Comparison of ENCODE assay signal across 9 mouse cellular contexts in genomic region chr3:122169616-122170178, GRCm38 (mm10).
A peak's percentile ranks its signal among the peaks of the same experiment; 100 is the strongest.
DNase-seq lines count a peak whose midpoint lies in the region; ATAC-seq and TF ChIP-seq lines count a peak whose summit lies in the region.
"Had no signal": no experiment of that assay in that cellular context is flagged by ENCODE, and none has a peak within 500 bp of the region (broad histone marks: within the 10 kb centered on the region; RNA-seq: fewer than 3 reads in every experiment).

No protein-coding gene starts in this region.

- H3K4me2 ChIP-seq in midbrain, postnatal 0 days (ENCODE audit: low read depth, low read length, poor library complexity, severe bottlenecking), result no peak overlapping the region
- H3K4me2 ChIP-seq in stomach, embryonic 14.5 days (replicated peaks; ENCODE audit: low read depth, low read length), result no peak overlapping the region

- no peaks in the 10 kb centered on the region for H3K9me3 ChIP-seq in midbrain, postnatal 0 days (ENCODE audit: low read length)
- no peaks in the 10 kb centered on the region for H3K9me3 ChIP-seq in stomach, embryonic 14.5 days (ENCODE audit: control insufficient read depth, low read depth, low read length)

- no peaks in the 10 kb centered on the region for H3K4me1 ChIP-seq in heart, adult 2 months (ENCODE audit: control insufficient read depth, insufficient read depth, low read length)
- H3K4me1 ChIP-seq in midbrain, postnatal 0 days (ENCODE audit: insufficient read depth, low read length), result no peaks in the 10 kb centered on the region
- no peaks in the 10 kb centered on the region for H3K4me1 ChIP-seq in stomach, embryonic 14.5 days (ENCODE audit: control insufficient read depth, insufficient read depth, low read length)

- TF ChIP-seq EP300 in heart, adult 2 months (IDR thresholded peaks at IDR 0.05; ENCODE audit: insufficient read depth, low read depth, low read length), result 0 out of 2 replicates have a peak, but pooled peaks have one; percentile 31

- no peak overlapping the region for H3K27ac ChIP-seq in heart, adult 2 months
- no peak overlapping the region for H3K27ac ChIP-seq in left cerebral cortex, adult 2 months
- no peak overlapping the region for H3K27ac ChIP-seq in midbrain, postnatal 0 days (ENCODE audit: low read depth, low read length)
- H3K27ac ChIP-seq in stomach, embryonic 14.5 days (ENCODE audit: low read length), result no peak overlapping the region

- peak; percentile 36 to 57 for DNase-seq in heart, adult 2 months
- DNase-seq in heart, adult 11 months, result no peak
- DNase-seq in adipocyte (ENCODE audit: low spot score), result peak; percentile 72
- DNase-seq in heart, postnatal 36 days, result peak; percentile 41 to 66
- DNase-seq in left cerebral cortex, adult 2 months (ENCODE audit: extremely low spot score in 1 of 2, low spot score in 2 of 2), result peak; percentile 26 to 39
- peak; percentile 42 for DNase-seq in midbrain, postnatal 0 days (ENCODE audit: low spot score)

- ATAC-seq in common myeloid progenitor, adult 5-6 weeks (replicated peaks; ENCODE audit: low read depth, poor library complexity, severe bottlenecking), result peak; percentile 94
- no peak for ATAC-seq in midbrain, postnatal 0 days (ENCODE audit: low FRiP score)
- ATAC-seq in stomach, embryonic 14.5 days (ENCODE audit: insufficient number of reproducible peaks, insufficient read depth, low FRiP score, low read depth), result peak; percentile 42; the same call in 1 of the 2 replicates

- H3K36me3 ChIP-seq in heart, adult 2 months (ENCODE audit: control insufficient read depth, insufficient read depth, low read length), result no peaks in the 10 kb centered on the region
- no peaks in the 10 kb centered on the region for H3K36me3 ChIP-seq in midbrain, postnatal 0 days (ENCODE audit: insufficient read depth, low read length)
- H3K36me3 ChIP-seq in stomach, embryonic 14.5 days (ENCODE audit: control insufficient read depth, insufficient read depth, low read length), result no peaks in the 10 kb centered on the region

- 48% methylated on average over 10 of the region's 10 CpGs for WGBS in heart, adult 2 months
- 36% methylated on average over 10 of the region's 10 CpGs for WGBS in midbrain, postnatal 0 days
- 40% methylated on average over 10 of the region's 10 CpGs for WGBS in stomach, embryonic 14.5 days

- no peaks in the 10 kb centered on the region for H3K79me2 ChIP-seq in heart, adult 2 months (replicated peaks; ENCODE audit: control insufficient read depth, insufficient read depth, low read length)

- intact Hi-C loops in heart, adult 2 months (cut with DNase I), result no loop called here
- intact Hi-C loops in heart, postnatal 36 days (cut with DNase I), result no loop called here
- intact Hi-C loops in left cerebral cortex, adult 2 months (cut with DNase I), result loop anchor here (2.0 kb wide), 1 partner anchor 75 kb away; the partner anchor contains the start of gene Gclm

- no peak overlapping the region for H3K9ac ChIP-seq in heart, adult 2 months (ENCODE audit: low read depth, low read length)
- no peak overlapping the region for H3K9ac ChIP-seq in midbrain, postnatal 0 days (replicated peaks; ENCODE audit: low read length, poor library complexity, severe bottlenecking)
- H3K9ac ChIP-seq in stomach, embryonic 14.5 days (replicated peaks; ENCODE audit: low read depth, low read length), result no peak overlapping the region

- H3K27me3 ChIP-seq in heart, adult 2 months (ENCODE audit: control insufficient read depth, insufficient read depth, low read length), result no peaks in the 10 kb centered on the region
- no peaks in the 10 kb centered on the region for H3K27me3 ChIP-seq in midbrain, postnatal 0 days (ENCODE audit: insufficient read depth, low read length)
- H3K27me3 ChIP-seq in stomach, embryonic 14.5 days (ENCODE audit: control insufficient read depth, insufficient read depth, low read length), result no peaks in the 10 kb centered on the region

- TF ChIP-seq CTCF in heart, adult 2 months (IDR thresholded peaks at IDR 0.05), result peak; percentile 86
- peak; percentile 83 for TF ChIP-seq CTCF in left cerebral cortex, adult 2 months (IDR thresholded peaks at IDR 0.05)
- TF ChIP-seq CTCF in midbrain, postnatal 0 days (IDR thresholded peaks at IDR 0.05), result peak; percentile 65

- H3K4me3 ChIP-seq in heart, adult 2 months, result no peak overlapping the region
- no peak overlapping the region for H3K4me3 ChIP-seq in left cerebral cortex, adult 2 months
- no peak overlapping the region for H3K4me3 ChIP-seq in midbrain, postnatal 0 days (ENCODE audit: low read depth, low read length)
- H3K4me3 ChIP-seq in stomach, embryonic 14.5 days (ENCODE audit: low read depth, low read length), result no peak overlapping the region
- H3K4me3 ChIP-seq: myocyte had no signal

- no peak for TF ChIP-seq POLR2A in heart, adult 2 months (IDR thresholded peaks at IDR 0.05; ENCODE audit: insufficient read depth, low read depth, low read length)
